Mouse (Mus musculus): ENCODE measurements around the gene Utp11. TPM values are rescaled to one million over a fixed set of nuclear protein-coding genes. Genes with fewer than 3 reads are reported as not detected.
"Not testable (repeated sequence)": the region's sequence is repeated elsewhere in the genome, so short reads cannot be mapped to it uniquely, and the experiment has no call there.

Gene Utp11
- total RNA-seq (2014; fragmentation: Nextera tagmentation) (54.9 and 55.0 TPM in 2 replicates), total RNA-seq (2017) (101 and 103 TPM in 2 replicates)

GRCm38 (mm10) chr4:124693135-124693894 is at the start of gene Utp11:
Gene Utp11, minus strand, starts transcription at chr4:124693600.
- ATAC-seq (replicated peaks; ENCODE audit: low FRiP score, low TSS enrichment, poor library complexity, severe bottlenecking) = peak; percentile 95

GRCm38 (mm10) chr4:124742839-124743238 is 49.4 kb upstream of the Utp11 start:
- ATAC-seq (replicated peaks; ENCODE audit: low FRiP score, low TSS enrichment, poor library complexity, severe bottlenecking) = no peak

- peak; percentile 89 for ATAC-seq (replicated peaks; ENCODE audit: low FRiP score, low TSS enrichment, poor library complexity, severe bottlenecking)
Observed at GRCm38 (mm10) chr4:124741376-124742343, 48.3 kb upstream of the Utp11 start, which contains the start of gene Inpp5b. Gene Inpp5b, plus strand, starts transcription at chr4:124741850.

GRCm38 (mm10) chr4:124738783-124739182 is 45.4 kb upstream of the Utp11 start:
- ATAC-seq (replicated peaks; ENCODE audit: low FRiP score, low TSS enrichment, poor library complexity, severe bottlenecking) = no peak

- ATAC-seq (replicated peaks; ENCODE audit: low FRiP score, low TSS enrichment, poor library complexity, severe bottlenecking) = no peak
Observed at GRCm38 (mm10) chr4:124738013-124738412, 44.6 kb upstream of the Utp11 start.

- no peak for ATAC-seq (replicated peaks; ENCODE audit: low FRiP score, low TSS enrichment, poor library complexity, severe bottlenecking)
Observed at GRCm38 (mm10) chr4:124737486-124737885, 44.1 kb upstream of the Utp11 start.

GRCm38 (mm10) chr4:124736952-124737351 is 43.6 kb upstream of the Utp11 start:
- no peak for ATAC-seq (replicated peaks; ENCODE audit: low FRiP score, low TSS enrichment, poor library complexity, severe bottlenecking)

GRCm38 (mm10) chr4:124726121-124726520 is 32.7 kb upstream of the Utp11 start:
- ATAC-seq (replicated peaks; ENCODE audit: low FRiP score, low TSS enrichment, poor library complexity, severe bottlenecking) = no peak

GRCm38 (mm10) chr4:124719101-124719500 is 25.7 kb upstream of the Utp11 start:
- no peak for ATAC-seq (replicated peaks; ENCODE audit: low FRiP score, low TSS enrichment, poor library complexity, severe bottlenecking)

- ATAC-seq (replicated peaks; ENCODE audit: low FRiP score, low TSS enrichment, poor library complexity, severe bottlenecking) = peak; percentile 93
Observed at GRCm38 (mm10) chr4:124714545-124715481, 21.4 kb upstream of the Utp11 start, which contains the start of gene Sf3a3. Gene Sf3a3, plus strand, starts transcription at chr4:124714776.

GRCm38 (mm10) chr4:124713850-124714249 is 20.4 kb upstream of the Utp11 start:
- ATAC-seq (replicated peaks; ENCODE audit: low FRiP score, low TSS enrichment, poor library complexity, severe bottlenecking) = not testable (repeated sequence)

GRCm38 (mm10) chr4:124712618-124713017 is 19.2 kb upstream of the Utp11 start:
- no peak for ATAC-seq (replicated peaks; ENCODE audit: low FRiP score, low TSS enrichment, poor library complexity, severe bottlenecking)

GRCm38 (mm10) chr4:124710776-124711291 is 17.4 kb upstream of the Utp11 start:
- ATAC-seq (replicated peaks; ENCODE audit: low FRiP score, low TSS enrichment, poor library complexity, severe bottlenecking) = no peak

GRCm38 (mm10) chr4:124709961-124710446 is 16.6 kb upstream of the Utp11 start:
- ATAC-seq (replicated peaks; ENCODE audit: low FRiP score, low TSS enrichment, poor library complexity, severe bottlenecking) = no peak

GRCm38 (mm10) chr4:124708518-124709477 is 15.4 kb upstream of the Utp11 start:
- ATAC-seq (replicated peaks; ENCODE audit: low FRiP score, low TSS enrichment, poor library complexity, severe bottlenecking) = peak; percentile 78

- ATAC-seq (replicated peaks; ENCODE audit: low FRiP score, low TSS enrichment, poor library complexity, severe bottlenecking) = not testable (repeated sequence)
Observed at GRCm38 (mm10) chr4:124708200-124708517, 14.8 kb upstream of the Utp11 start.

- not testable (repeated sequence) for ATAC-seq (replicated peaks; ENCODE audit: low FRiP score, low TSS enrichment, poor library complexity, severe bottlenecking)
Observed at GRCm38 (mm10) chr4:124707381-124708199, 14.2 kb upstream of the Utp11 start.
